Mouse (Mus musculus) spleen, adult 2 months (tissue): ENCODE measurements around the gene Plekhg6.

ENCODE experiments used
- CTCF ChIP-seq: fragments of 200-500 bp; IDR thresholded peaks from 2 replicates; pipeline ENCODE4 v1.5.1; 2011; ENCODE audit warnings: mild to moderate bottlenecking, inconsistent platforms; ENCODE audit not compliant: insufficient read depth, insufficient read length, insufficient replicate concordance; ENCODE audit errors: extremely low read depth
- POLR2A ChIP-seq: fragments of 200-500 bp; IDR thresholded peaks from 2 replicates; pipeline ENCODE4 v1.6.1; 2011; ENCODE audit warnings: low read depth, low read length, inconsistent platforms

GRCm38 (mm10) chr6:125352811-125353210 is 27.8 kb downstream of the Plekhg6 start:
- TF ChIP-seq POLR2A (no peak), CTCF (no peak)
